ENCODE assay signal across 8 mouse cellular contexts in genomic region chr15:8445951-8446419, GRCm38 (mm10). TPM values are rescaled to one million over a fixed set of nuclear protein-coding genes. Genes with fewer than 3 reads are reported as not detected.
A peak's percentile ranks its signal among the peaks of the same experiment; 100 is the strongest.
DNase-seq lines count a peak whose midpoint lies in the region; ATAC-seq lines count a peak whose summit lies in the region.

No protein-coding gene starts in this region.

- peak overlapping the region; percentile 94 for H3K4me2 ChIP-seq in forebrain, embryonic 14.5 days (ENCODE audit: low read length)
- H3K4me2 ChIP-seq in hindbrain, embryonic 14.5 days (replicated peaks): peak overlapping the region; percentile 82
- H3K4me2 ChIP-seq in liver, embryonic 11.5 days: peak overlapping the region; percentile 95

- peak overlapping the region; percentile 95 for H3K4me3 ChIP-seq in forebrain, embryonic 14.5 days (ENCODE audit: low read depth, low read length)
- H3K4me3 ChIP-seq in hindbrain, embryonic 14.5 days (replicated peaks; ENCODE audit: low read length): peak overlapping the region; percentile 82
- H3K4me3 ChIP-seq in liver, embryonic 11.5 days (ENCODE audit: low read depth, low read length): peak overlapping the region; percentile 97

- no peak for ATAC-seq in forebrain, embryonic 14.5 days
- ATAC-seq in hindbrain, embryonic 14.5 days (ENCODE audit: low FRiP score): no peak
- peak; percentile 10; the same call in 1 of the 2 replicates for ATAC-seq in liver, embryonic 11.5 days (replicated peaks; ENCODE audit: low FRiP score)

- H3K27me3 ChIP-seq in forebrain, embryonic 14.5 days (replicated peaks; ENCODE audit: control insufficient read depth, insufficient read depth, low read length): no peaks in the 10 kb centered on the region
- H3K27me3 ChIP-seq in hindbrain, embryonic 14.5 days (ENCODE audit: control insufficient read depth, insufficient read depth, low read length): no peaks in the 10 kb centered on the region
- no peaks in the 10 kb centered on the region for H3K27me3 ChIP-seq in liver, embryonic 11.5 days (replicated peaks; ENCODE audit: control insufficient read depth, insufficient read depth, low read length)

- H3K9me3 ChIP-seq in forebrain, embryonic 14.5 days (replicated peaks; ENCODE audit: control insufficient read depth, low read length): no peaks in the 10 kb centered on the region
- no peaks in the 10 kb centered on the region for H3K9me3 ChIP-seq in hindbrain, embryonic 14.5 days (ENCODE audit: control insufficient read depth, low read length)
- no peaks in the 10 kb centered on the region for H3K9me3 ChIP-seq in liver, embryonic 11.5 days (ENCODE audit: control insufficient read depth, low read length)

- peak; percentile 20 for DNase-seq in ovary, postnatal 36 days (ENCODE audit: low spot score)
- DNase-seq in ovary, postnatal 10 days (ENCODE audit: low spot score): no peak
- DNase-seq in c-Kit-positive CD71-positive TER-119-negative erythroid progenitor cells, embryonic 14.5 days (ENCODE audit: low read depth): peak; percentile 46
- peak; percentile 31 for DNase-seq in forebrain, embryonic 14.5 days (ENCODE audit: low spot score)
- no peak for DNase-seq in hindbrain, embryonic 14.5 days (ENCODE audit: low spot score)
- DNase-seq in liver, embryonic 11.5 days (ENCODE audit: low spot score): peak; percentile 70
- peak; percentile 75 for DNase-seq in naive thymus-derived CD4-positive, alpha-beta T cell, adult 2 months (ENCODE audit: low read depth)
- DNase-seq in thymus, postnatal 25 days: peak; percentile 61

- peaks cover 25% of the 10 kb centered on the region for H3K4me1 ChIP-seq in forebrain, embryonic 14.5 days (ENCODE audit: control insufficient read depth, insufficient read depth, low read length)
- peaks cover 34% of the 10 kb centered on the region for H3K4me1 ChIP-seq in hindbrain, embryonic 14.5 days (replicated peaks; ENCODE audit: control insufficient read depth, insufficient read depth, low read length)
- peaks cover 12% of the 10 kb centered on the region for H3K4me1 ChIP-seq in liver, embryonic 11.5 days (replicated peaks; ENCODE audit: control insufficient read depth, insufficient read depth, low read length)

- H3K36me3 ChIP-seq in forebrain, embryonic 14.5 days (ENCODE audit: control insufficient read depth, insufficient read depth, low read length): no peaks in the 10 kb centered on the region
- no peaks in the 10 kb centered on the region for H3K36me3 ChIP-seq in hindbrain, embryonic 14.5 days (replicated peaks; ENCODE audit: control insufficient read depth, insufficient read depth)
- no peaks in the 10 kb centered on the region for H3K36me3 ChIP-seq in liver, embryonic 11.5 days (ENCODE audit: control insufficient read depth, insufficient read depth, low read length)

- under 1% methylated on average over 19 of the region's 19 CpGs for WGBS in forebrain, embryonic 14.5 days
- under 1% methylated on average over 19 of the region's 19 CpGs for WGBS in hindbrain, embryonic 14.5 days
- WGBS in liver, embryonic 11.5 days: under 1% methylated on average over 19 of the region's 19 CpGs

- no peak overlapping the region for H3K27ac ChIP-seq in forebrain, embryonic 14.5 days (ENCODE audit: low read depth, low read length)
- H3K27ac ChIP-seq in hindbrain, embryonic 14.5 days: no peak overlapping the region
- H3K27ac ChIP-seq in liver, embryonic 11.5 days (ENCODE audit: low read depth, low read length): peak overlapping the region; percentile 99

- H3K9ac ChIP-seq in forebrain, embryonic 14.5 days (ENCODE audit: low read length): peak overlapping the region; percentile 98
- H3K9ac ChIP-seq in hindbrain, embryonic 14.5 days: peak overlapping the region; percentile 90
- peak overlapping the region; percentile 99 for H3K9ac ChIP-seq in liver, embryonic 11.5 days (ENCODE audit: low read depth, low read length)

RNA-seq across cellular contexts. Expression of gene Nipbl, which starts 1.7 kb away (rescaled TPM):
- 15.3 and 18.4 TPM in 2 replicates for polyA plus RNA-seq in forebrain, embryonic 14.5 days (2014; fragmentation: Nextera tagmentation; extraction: Ambion mirVana)
- polyA plus RNA-seq in hindbrain, embryonic 14.5 days (2014; fragmentation: Nextera tagmentation; extraction: Ambion mirVana): 16.9 and 18.4 TPM in 2 replicates
- 15.3 and 16.8 TPM in 2 replicates for polyA plus RNA-seq in liver, embryonic 11.5 days (2014; fragmentation: Nextera tagmentation; extraction: Ambion mirVana)

Comparison
In these comparisons a context has a peak if more than half of its experiments do, and no peak if none do; other contexts are left out.
1. DNase-seq: peak in ovary, postnatal 36 days (single experiment), c-Kit-positive CD71-positive TER-119-negative erythroid progenitor cells, embryonic 14.5 days (single experiment), forebrain, embryonic 14.5 days (single experiment), liver, embryonic 11.5 days (single experiment), naive thymus-derived CD4-positive, alpha-beta T cell, adult 2 months (single experiment) and thymus, postnatal 25 days (single experiment); none in ovary, postnatal 10 days (single experiment) and hindbrain, embryonic 14.5 days (single experiment).
2. Peak in every context shown above with its lines, with median percentiles within 50 percentile points of each other: H3K4me2 ChIP-seq, H3K4me3 ChIP-seq and H3K9ac ChIP-seq.